Mouse (Mus musculus) kidney, postnatal 4 days (tissue): ENCODE data around the gene Prkn.

Source experiments
- DNase-seq, 2 experiments: peaks; one replicate each; pipeline ENCODE4 v3.0.0; 2021; ENCODE audit warnings: mixed read lengths in 2 of 2

Gene Prkn

GRCm38 (mm10) chr17:11866231-11866630 lies 1026.0 kb downstream of the Prkn start:
- DNase-seq, result no peak

- peak in 1 of 2 experiments; percentile 4 for DNase-seq
Measured at GRCm38 (mm10) chr17:11867334-11868095, 1027.3 kb downstream of the Prkn start.

- DNase-seq, result no peak
Measured at GRCm38 (mm10) chr17:11870546-11870945, 1030.4 kb downstream of the Prkn start.

GRCm38 (mm10) chr17:11876240-11876639 lies 1036.1 kb downstream of the Prkn start:
- no peak for DNase-seq

- DNase-seq, result no peak
Measured at GRCm38 (mm10) chr17:11881110-11881820, 1041.1 kb downstream of the Prkn start.

- no peak for DNase-seq
Measured at GRCm38 (mm10) chr17:11885601-11886000, 1045.4 kb downstream of the Prkn start.

- no peak for DNase-seq
Measured at GRCm38 (mm10) chr17:11886963-11887362, 1046.8 kb downstream of the Prkn start.

GRCm38 (mm10) chr17:11887591-11888205 lies 1047.5 kb downstream of the Prkn start:
- no peak for DNase-seq

- no peak for DNase-seq
Measured at GRCm38 (mm10) chr17:11888806-11889205, 1048.6 kb downstream of the Prkn start.

GRCm38 (mm10) chr17:11900300-11900699 lies 1060.1 kb downstream of the Prkn start:
- no peak for DNase-seq

- no peak for DNase-seq
Measured at GRCm38 (mm10) chr17:11901731-11902130, 1061.5 kb downstream of the Prkn start.

- peak; percentile 35 to 39 for DNase-seq
Measured at GRCm38 (mm10) chr17:11903001-11903400, 1062.8 kb downstream of the Prkn start.

- no peak for DNase-seq
Measured at GRCm38 (mm10) chr17:11910668-11911398, 1070.6 kb downstream of the Prkn start.

- no peak for DNase-seq
Measured at GRCm38 (mm10) chr17:11912136-11912535, 1072.0 kb downstream of the Prkn start.

GRCm38 (mm10) chr17:11912872-11913365 lies 1072.7 kb downstream of the Prkn start:
- peak; percentile 45 to 51 for DNase-seq

- no peak for DNase-seq
Measured at GRCm38 (mm10) chr17:11913620-11914019, 1073.4 kb downstream of the Prkn start.

GRCm38 (mm10) chr17:11914451-11914850 lies 1074.3 kb downstream of the Prkn start:
- no peak for DNase-seq

- peak; percentile 54 to 68 for DNase-seq
Measured at GRCm38 (mm10) chr17:11918123-11918801, 1078.1 kb downstream of the Prkn start.

- no peak for DNase-seq
Measured at GRCm38 (mm10) chr17:11919581-11919980, 1079.4 kb downstream of the Prkn start.

- DNase-seq, result no peak
Measured at GRCm38 (mm10) chr17:11921026-11921425, 1080.8 kb downstream of the Prkn start.

- DNase-seq, result peak; percentile 35 to 38
Measured at GRCm38 (mm10) chr17:11923989-11924388, 1083.8 kb downstream of the Prkn start.

- peak in 1 of 2 experiments; percentile 24 for DNase-seq
Measured at GRCm38 (mm10) chr17:11926865-11927386, 1086.7 kb downstream of the Prkn start.
